Mouse (Mus musculus) embryonic fibroblast, embryonic 13.5 days (primary cell): ENCODE results near the gene Fcgr3.

Experiments
- CTCF ChIP-seq: IDR thresholded peaks from 2 replicates; pipeline ENCODE4 v1.5.1; 2011; ENCODE audit warnings: mild to moderate bottlenecking, control low read depth, low read length, moderate library complexity, borderline replicate concordance; ENCODE audit not compliant: insufficient read depth
- POLR2A ChIP-seq: IDR thresholded peaks from 2 replicates; pipeline ENCODE4 v1.6.1; 2011; ENCODE audit warnings: low read depth, mild to moderate bottlenecking, control low read depth, low read length, moderate library complexity

- TF ChIP-seq CTCF (no peak), POLR2A (no peak)
Measured at GRCm38 (mm10) chr1:171061566-171061965, 3.2 kb downstream of the Fcgr3 start.
